Mouse (Mus musculus) stomach, adult 2 months (tissue): ENCODE measurements around the gene Nsd2. TPM values are rescaled to one million over a fixed set of nuclear protein-coding genes. Genes with fewer than 3 reads are reported as not detected.

Experiments
- polyA plus RNA-seq: library from polyadenylated mRNA; depleted of rRNA; stranded (reverse); fragments of >200 nt; gene quantifications from 2 replicates; pipeline ENCODE4 v1.2.3, GENCODE M21; 2012; rRNA removed

Nsd2 gene
- 1.8 and 2.3 TPM in 2 replicates for polyA plus RNA-seq

DNA sequence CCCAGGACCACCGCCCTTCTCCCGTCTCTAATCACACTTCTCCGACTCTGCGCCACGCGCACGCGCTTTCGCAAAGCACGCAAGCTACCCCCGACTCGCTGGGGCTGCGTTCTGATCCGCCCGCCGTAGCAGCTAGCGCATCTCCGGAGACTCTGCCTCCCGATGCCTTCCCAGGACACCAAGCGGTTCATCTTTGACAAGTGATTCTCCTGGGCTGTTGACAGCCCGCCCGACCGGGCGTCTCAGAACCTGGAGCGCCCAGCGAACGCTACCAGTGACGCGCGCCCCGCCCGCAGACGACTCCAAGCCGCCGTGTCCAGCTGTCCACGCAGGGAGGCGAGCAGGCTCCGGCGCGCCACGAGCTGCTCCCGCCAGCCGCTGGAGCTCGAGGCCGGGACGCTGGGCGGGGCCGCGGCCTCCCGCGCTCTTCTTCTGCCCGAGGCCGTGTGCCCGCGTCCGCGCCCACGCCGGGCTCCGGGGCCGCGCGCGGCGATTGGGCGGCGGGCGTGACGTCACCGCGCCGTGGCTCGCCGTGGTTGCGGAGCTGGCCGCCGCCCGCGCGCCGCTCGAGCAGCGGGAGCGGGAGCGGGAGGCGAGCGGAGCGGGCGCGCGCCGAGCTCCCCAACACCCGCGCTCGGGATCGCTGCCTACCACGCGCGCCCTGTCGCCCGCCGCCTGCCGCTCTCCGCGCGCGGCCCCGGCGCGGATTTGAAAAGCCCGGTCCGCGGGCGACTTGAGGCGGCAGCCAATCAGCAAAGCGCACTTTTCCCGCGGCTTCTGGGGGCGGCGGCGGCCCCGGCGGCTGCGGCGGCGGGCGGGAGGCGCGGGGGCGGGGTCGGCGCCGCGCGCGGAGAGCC, at the start of gene Nsd2:
Gene Nsd2 (plus strand): TSS at position 850 of the 857 bp plus-strand sequence.

DNA sequence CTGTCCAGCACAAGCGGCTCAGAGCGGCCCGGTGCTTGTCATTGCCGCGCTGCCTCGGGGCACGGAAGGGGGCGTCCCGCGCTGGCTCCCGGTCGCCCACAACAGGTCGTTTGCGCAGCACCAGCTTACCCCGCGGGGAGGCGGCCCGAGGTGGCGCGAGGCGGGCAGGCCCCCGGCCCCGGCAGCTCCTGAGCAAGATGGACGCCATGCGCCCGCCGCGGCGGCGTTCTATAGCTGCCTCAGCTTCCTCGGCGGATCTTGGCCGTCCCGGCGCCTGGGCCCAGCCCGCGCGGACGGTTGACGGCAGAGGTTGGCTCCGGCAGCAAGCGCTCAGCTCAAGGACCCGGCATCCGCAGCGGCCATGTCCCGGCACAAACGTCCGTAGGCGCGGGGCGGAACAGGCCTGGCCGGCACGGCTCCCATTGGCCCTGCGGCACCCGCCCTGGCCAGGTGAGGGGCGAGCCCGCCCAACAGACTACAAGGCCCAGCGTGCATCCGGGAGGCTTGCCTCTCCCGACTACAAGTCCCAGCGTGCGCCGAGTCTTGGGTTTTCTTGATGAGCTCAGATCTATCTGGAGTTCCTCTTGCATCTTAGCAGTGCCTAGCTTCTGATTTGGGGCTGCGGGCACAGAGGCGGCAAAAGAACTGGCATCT, 38.1 kb upstream of the Nsd2 start, which contains the start of gene Letm1:
Gene Letm1 (minus strand): TSS at position 473 of the 654 bp plus-strand sequence.

GRCm38 (mm10) chr5:33936120-33936707, 115.7 kb downstream of the Nsd2 start, which contains the start of gene Nelfa:
Gene Nelfa, minus strand, starts transcription at chr5:33936413.

Other genes starting within 250 kb of the Nsd2 start
- gene Fam53a, start 191.1 kb upstream of the Nsd2 start, polyA plus RNA-seq, result 24.3 and 95.8 TPM in 2 replicates
- gene Gm9903, start 190.8 kb upstream of the Nsd2 start, polyA plus RNA-seq, result 0.05 and 0.17 TPM in 2 replicates
- 5.0 and 8.3 TPM in 2 replicates for gene Slbp, start 168.2 kb upstream of the Nsd2 start, polyA plus RNA-seq
- gene Tacc3, start 162.6 kb upstream of the Nsd2 start, polyA plus RNA-seq, result 3.9 and 4.0 TPM in 2 replicates
- gene Tmem129, start 162.3 kb upstream of the Nsd2 start, polyA plus RNA-seq, result 22.9 and 24.4 TPM in 2 replicates
- gene Fgfr3, start 99.1 kb upstream of the Nsd2 start, polyA plus RNA-seq, result 17.5 and 17.8 TPM in 2 replicates
- gene Letm1, start 37.9 kb upstream of the Nsd2 start, polyA plus RNA-seq, result 26.1 and 40.6 TPM in 2 replicates
- gene Nelfa, start 115.7 kb downstream of the Nsd2 start, polyA plus RNA-seq, result 15.7 and 16.8 TPM in 2 replicates
- 9.2 and 33.3 TPM in 2 replicates for gene Gm1673, start 162.7 kb downstream of the Nsd2 start, polyA plus RNA-seq
- 0.52 and 0.74 TPM in 2 replicates for gene Nat8l, start 175.3 kb downstream of the Nsd2 start, polyA plus RNA-seq